Mouse (Mus musculus): ENCODE results near the gene Phf10. TPM values are rescaled to one million over a fixed set of nuclear protein-coding genes. Genes with fewer than 3 reads are reported as not detected.
A peak's percentile ranks its signal among the peaks of the same experiment; 100 is the strongest.
"Not testable (repeated sequence)": the region's sequence is repeated elsewhere in the genome, so short reads cannot be mapped to it uniquely, and the experiment has no call there.

The Phf10 gene
- polyA plus RNA-seq (2016; fragmentation: Nextera tagmentation; extraction: Ambion mirVana), result 28.5 and 28.6 TPM in 2 replicates

DNA sequence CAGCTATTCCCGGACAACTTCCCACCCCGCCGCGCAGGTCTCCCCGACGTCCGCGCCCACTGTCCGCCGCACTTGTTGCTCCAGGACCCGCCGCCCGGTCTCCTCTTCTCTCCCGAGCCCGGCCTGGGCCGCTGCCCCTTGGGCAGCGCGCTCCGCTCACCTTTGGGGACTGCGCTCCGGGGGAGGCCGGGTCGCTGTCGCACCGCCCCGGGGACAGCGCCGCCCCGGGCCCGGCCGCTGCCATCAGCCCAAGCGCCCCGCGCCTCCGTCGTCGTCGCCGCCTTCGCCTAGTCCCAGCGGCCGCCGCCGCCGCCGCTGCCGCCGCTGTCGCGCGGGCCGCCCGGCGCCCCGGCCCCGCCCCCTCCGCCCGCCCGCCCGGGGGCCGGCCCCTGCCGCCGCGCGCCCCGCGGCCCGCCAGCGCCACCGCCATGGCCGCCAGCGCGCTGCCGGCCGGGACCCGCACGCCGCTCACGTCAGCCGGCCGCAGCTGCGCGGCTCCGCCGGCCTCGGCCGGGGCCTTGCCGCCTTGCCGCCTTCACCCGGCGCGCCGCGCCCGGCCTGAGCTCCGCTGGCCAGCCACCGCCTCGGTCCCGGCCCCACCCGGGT lies at the start of gene Phf10:
Phf10 (minus strand) TSS at position 323 of the 606 bp plus-strand sequence.
- H3K27me3 ChIP-seq (replicated peaks); H3K4me1 ChIP-seq (replicated peaks); H3K9me3 ChIP-seq (replicated peaks); H3K36me3 ChIP-seq: not testable (repeated sequence)
- H3K27ac ChIP-seq (ENCODE audit: poor library complexity, severe bottlenecking), result peak within 1 kb of the TSS; percentile 78
- 2% methylated on average over 46 of the region's 100 CpGs for WGBS
- peak within 1 kb of the TSS; percentile 81 for H3K4me3 ChIP-seq
- ATAC-seq (ENCODE audit: insufficient number of reproducible peaks, low FRiP score), result peak; percentile 88
- peak within 1 kb of the TSS; percentile 95 for H3K4me2 ChIP-seq
- H3K9ac ChIP-seq, result peak within 1 kb of the TSS; percentile 91

DNA sequence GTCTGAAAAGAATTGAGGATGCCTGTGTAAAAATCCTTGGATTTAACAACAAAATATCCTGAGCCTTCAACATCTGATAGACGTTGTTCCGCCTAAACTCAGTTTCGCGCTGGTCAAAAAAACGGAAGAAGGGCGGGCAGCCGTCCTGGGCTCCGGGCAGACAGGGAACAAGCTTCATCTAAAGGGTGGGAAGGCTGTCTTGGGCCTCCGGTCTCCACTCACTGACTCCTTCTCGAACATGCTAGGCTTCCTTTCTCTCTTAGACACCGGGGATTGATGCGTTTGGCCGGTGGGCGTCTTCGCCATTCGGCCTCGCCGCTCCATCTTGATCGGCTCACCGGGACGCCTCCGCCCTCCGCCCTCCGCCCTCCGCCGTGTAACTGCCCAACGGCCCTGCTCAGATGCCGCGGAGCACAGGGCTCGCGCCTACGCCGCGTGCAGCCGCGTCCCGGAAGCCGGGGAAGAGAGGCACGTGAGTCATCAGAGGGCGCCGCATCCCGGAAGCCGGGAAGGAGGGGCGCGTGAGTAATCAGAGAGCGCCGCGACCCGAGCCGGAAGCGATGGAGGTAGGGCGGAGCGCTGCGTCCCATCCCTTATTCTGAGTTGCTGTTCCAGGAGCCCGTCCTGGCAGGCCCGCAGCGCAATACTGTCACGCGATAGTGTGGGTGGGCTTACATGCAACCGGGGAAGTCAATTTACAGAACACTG lies 48.8 kb upstream of the Phf10 start, which contains the start of gene Gm3435:
Gm3435 (plus strand) TSS at position 471 of the 708 bp plus-strand sequence.
- H3K9ac ChIP-seq; H3K27me3 ChIP-seq (replicated peaks); H3K27ac ChIP-seq (ENCODE audit: poor library complexity, severe bottlenecking); H3K9me3 ChIP-seq (replicated peaks); H3K36me3 ChIP-seq; H3K4me1 ChIP-seq (replicated peaks); H3K4me2 ChIP-seq; H3K4me3 ChIP-seq: not testable (repeated sequence)
- ATAC-seq (ENCODE audit: insufficient number of reproducible peaks, low FRiP score), result peak; percentile 97
- no CpG with 5 or more reads among the region's 60 CpGs for WGBS

DNA sequence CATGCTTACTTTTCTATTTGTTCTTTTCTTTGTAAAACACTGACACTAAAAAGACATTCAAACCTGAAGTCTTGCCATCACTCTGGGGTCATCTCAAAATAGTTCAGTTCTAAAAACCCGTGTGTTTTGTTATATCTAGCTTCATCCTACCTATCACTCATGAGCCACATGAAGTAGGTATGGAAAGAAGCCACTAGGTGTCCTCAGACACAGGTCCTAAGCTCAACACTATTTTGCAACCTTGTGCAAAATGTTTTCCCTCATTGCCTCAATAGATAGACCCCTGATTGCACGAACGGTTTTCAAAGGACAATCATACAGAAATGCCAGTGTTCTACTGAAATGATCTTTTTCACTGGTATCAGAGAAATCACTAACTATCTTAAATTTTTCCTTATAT lies 48.0 kb upstream of the Phf10 start:
- not testable (repeated sequence) for H3K4me3 ChIP-seq; H3K27me3 ChIP-seq (replicated peaks); H3K36me3 ChIP-seq; H3K9me3 ChIP-seq (replicated peaks); H3K4me1 ChIP-seq (replicated peaks); H3K4me2 ChIP-seq; H3K27ac ChIP-seq (ENCODE audit: poor library complexity, severe bottlenecking); H3K9ac ChIP-seq
- 0 out of 2 replicates have a peak, but pooled peaks have one; percentile 34 for ATAC-seq (ENCODE audit: insufficient number of reproducible peaks, low FRiP score)
- WGBS, result no CpG with 5 or more reads among the region's 3 CpGs

DNA sequence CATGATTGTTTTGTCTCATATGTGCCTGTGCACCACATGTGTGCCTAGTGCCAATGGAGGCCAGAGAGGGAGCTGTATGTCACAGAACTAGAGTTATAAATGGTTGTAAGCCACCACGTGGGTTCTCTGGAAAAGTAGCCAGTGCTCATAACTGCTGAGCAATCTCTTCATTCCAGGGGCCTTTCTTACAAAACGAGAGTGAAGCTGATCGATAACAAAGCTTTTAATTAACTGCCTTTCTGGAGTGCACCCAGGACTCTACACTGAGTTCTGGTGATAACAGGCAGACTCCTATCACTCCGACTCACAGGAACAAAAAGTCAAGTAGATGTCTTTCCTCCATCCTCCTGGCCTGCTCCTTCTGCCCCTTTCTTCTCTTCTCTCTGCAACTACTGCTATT lies 39.0 kb upstream of the Phf10 start:
- H3K27ac ChIP-seq (ENCODE audit: poor library complexity, severe bottlenecking); H3K27me3 ChIP-seq (replicated peaks); H3K9me3 ChIP-seq (replicated peaks); H3K9ac ChIP-seq; H3K36me3 ChIP-seq; H3K4me1 ChIP-seq (replicated peaks); H3K4me2 ChIP-seq; H3K4me3 ChIP-seq: not testable (repeated sequence)
- 0 out of 2 replicates have a peak, but pooled peaks have one; percentile 4 for ATAC-seq (ENCODE audit: insufficient number of reproducible peaks, low FRiP score)
- WGBS, result no CpG with 5 or more reads among the region's 4 CpGs

DNA sequence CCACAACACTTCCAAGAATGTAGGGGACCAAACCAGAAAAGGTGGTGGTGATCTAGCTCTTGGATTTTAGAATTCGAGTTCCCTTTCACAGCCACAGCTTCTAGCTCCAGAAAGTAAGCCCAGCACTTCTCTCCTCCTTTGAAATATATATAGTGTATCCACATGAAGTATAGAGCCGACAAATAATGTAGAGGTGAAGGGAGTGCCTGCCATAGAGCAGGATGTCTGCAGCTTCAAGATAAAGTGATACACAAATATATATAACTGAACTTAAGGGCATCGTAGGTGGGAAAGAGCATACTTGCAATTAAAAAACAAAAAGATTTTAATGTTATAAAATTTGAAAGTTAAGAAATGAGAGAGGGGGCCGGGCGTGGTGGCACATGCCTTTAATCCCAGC lies 33.1 kb upstream of the Phf10 start:
- not testable (repeated sequence) for H3K27ac ChIP-seq (ENCODE audit: poor library complexity, severe bottlenecking); H3K9ac ChIP-seq; H3K4me2 ChIP-seq; H3K27me3 ChIP-seq (replicated peaks); H3K4me1 ChIP-seq (replicated peaks); H3K9me3 ChIP-seq (replicated peaks); ATAC-seq (ENCODE audit: insufficient number of reproducible peaks, low FRiP score); H3K4me3 ChIP-seq; H3K36me3 ChIP-seq
- no CpG with 5 or more reads among the region's 5 CpGs for WGBS

DNA sequence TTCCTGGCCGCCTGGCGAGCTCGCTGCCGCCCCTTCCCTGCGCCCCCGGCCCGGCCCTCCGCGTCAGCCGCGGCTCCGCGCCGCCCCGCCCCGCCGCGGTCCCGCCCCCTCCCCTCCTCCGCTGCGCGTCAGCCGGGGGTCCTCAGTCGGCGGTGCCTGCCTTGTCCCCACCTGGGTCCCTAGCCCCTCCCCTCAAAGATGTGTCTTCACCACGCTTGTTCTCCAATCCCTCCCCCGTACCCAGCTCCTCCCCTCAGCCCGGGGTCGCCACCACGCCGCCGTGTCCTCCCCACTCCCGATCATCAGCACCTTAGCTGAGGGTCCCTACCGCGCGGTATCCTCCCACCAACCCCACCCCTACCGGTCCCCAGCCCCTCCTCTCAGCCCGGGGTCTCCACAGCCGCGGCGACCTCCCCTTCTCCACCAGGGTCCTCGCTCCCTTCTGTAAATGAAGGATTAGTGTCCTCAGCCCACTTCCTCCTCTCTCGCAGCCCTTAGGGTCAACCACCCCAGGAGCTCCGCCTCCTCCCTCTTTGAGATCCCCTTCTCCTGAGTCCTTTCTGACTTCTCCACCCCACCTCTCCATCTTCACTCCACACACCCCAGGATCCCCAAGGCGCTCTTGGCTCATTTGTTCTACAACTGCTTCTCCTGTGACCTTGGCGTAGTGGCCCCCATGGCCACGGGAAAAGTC lies 32.2 kb upstream of the Phf10 start:
- not testable (repeated sequence) for H3K36me3 ChIP-seq; H3K4me1 ChIP-seq (replicated peaks); H3K4me3 ChIP-seq; H3K27me3 ChIP-seq (replicated peaks); H3K4me2 ChIP-seq; H3K9ac ChIP-seq; H3K9me3 ChIP-seq (replicated peaks); H3K27ac ChIP-seq (ENCODE audit: poor library complexity, severe bottlenecking)
- no CpG with 5 or more reads among the region's 47 CpGs for WGBS
- ATAC-seq (ENCODE audit: insufficient number of reproducible peaks, low FRiP score), result peak; percentile 86

DNA sequence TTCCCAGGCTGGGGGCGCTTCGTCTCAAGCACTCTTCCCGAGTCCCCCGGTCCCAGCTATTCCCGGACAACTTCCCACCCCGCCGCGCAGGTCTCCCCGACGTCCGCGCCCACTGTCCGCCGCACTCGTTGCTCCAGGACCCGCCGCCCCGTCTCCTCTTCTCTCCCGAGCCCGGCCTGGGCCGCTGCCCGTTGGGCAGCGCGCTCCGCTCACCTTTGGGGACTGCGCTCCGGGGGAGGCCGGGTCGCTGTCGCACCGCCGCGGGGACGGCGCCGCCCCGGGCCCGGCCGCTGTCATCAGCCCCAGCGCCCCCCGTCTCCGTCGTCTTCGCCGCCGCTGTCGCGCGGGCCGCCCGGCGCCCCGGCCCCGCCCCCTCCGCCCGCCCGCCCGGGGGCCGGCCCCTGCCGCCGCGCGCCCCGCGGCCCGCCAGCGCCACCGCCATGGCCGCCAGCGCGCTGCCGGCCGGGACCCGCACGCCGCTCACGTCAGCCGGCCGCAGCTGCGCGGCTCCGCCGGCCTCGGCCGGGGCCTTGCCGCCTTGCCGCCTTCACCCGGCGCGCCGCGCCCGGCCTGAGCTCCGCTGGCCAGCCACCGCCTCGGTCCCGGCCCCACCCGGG lies 31.6 kb upstream of the Phf10 start:
- H3K9me3 ChIP-seq (replicated peaks); H3K36me3 ChIP-seq; H3K9ac ChIP-seq; H3K4me3 ChIP-seq; H3K4me2 ChIP-seq; H3K4me1 ChIP-seq (replicated peaks); H3K27me3 ChIP-seq (replicated peaks); H3K27ac ChIP-seq (ENCODE audit: poor library complexity, severe bottlenecking): not testable (repeated sequence)
- no CpG with 5 or more reads among the region's 98 CpGs for WGBS
- ATAC-seq (ENCODE audit: insufficient number of reproducible peaks, low FRiP score), result peak; percentile 89

DNA sequence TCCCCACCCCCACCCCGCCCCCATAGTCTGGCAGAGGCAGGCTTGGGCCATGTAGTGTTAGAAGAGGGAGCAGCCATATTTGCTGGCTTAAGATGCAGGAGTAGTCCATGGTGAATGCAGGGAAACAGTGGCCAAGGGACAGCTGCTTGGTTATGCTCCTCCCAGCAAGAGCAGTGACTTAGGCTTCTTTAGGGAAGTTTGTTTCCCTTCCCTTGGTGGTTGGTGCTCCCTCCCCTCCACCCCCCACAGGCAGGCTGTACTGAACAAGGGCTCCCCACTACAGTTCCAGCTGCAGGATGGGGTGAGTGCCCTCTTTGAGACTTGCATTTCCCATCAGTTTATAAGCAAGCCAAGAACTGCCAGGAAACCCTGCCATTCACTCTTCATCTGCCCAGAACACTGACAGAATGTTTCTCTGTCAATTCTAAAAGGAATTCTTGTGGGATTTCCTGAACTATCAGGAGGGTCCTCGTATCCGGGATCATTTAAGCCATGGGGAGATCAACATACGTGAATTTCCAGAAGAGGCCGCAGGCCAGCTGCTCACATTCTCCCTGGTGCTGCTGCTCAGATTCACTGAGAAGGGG lies 29.1 kb upstream of the Phf10 start:
- not testable (repeated sequence) for ATAC-seq (ENCODE audit: insufficient number of reproducible peaks, low FRiP score)
- 79% methylated on average over 4 of the region's 5 CpGs for WGBS

DNA sequence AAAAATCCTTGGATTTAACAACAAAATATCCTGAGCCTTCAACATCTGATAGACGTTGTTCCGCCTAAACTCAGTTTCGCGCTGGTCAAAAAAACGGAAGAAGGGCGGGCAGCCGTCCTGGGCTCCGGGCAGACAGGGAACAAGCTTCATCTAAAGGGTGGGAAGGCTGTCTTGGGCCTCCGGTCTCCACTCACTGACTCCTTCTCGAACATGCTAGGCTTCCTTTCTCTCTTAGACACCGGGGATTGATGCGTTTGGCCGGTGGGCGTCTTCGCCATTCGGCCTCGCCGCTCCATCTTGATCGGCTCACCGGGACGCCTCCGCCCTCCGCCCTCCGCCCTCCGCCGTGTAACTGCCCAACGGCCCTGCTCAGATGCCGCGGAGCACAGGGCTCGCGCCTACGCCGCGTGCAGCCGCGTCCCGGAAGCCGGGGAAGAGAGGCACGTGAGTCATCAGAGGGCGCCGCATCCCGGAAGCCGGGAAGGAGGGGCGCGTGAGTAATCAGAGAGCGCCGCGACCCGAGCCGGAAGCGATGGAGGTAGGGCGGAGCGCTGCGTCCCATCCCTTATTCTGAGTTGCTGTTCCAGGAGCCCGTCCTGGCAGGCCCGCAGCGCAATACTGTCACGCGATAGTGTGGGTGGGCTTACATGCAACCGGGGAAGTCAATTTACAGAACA lies 17.4 kb upstream of the Phf10 start, which contains the start of the genes 9030025P20Rik and Gm3417:
9030025P20Rik (plus strand) TSS at position 107 of the 677 bp plus-strand sequence.
Gm3417 (minus strand) TSS at position 429 of the 677 bp plus-strand sequence.
- peak; percentile 99 for ATAC-seq (ENCODE audit: insufficient number of reproducible peaks, low FRiP score)
- not testable (repeated sequence) for H3K4me2 ChIP-seq; H3K9me3 ChIP-seq (replicated peaks); H3K27me3 ChIP-seq (replicated peaks); H3K9ac ChIP-seq; H3K4me3 ChIP-seq; H3K36me3 ChIP-seq; H3K4me1 ChIP-seq (replicated peaks); H3K27ac ChIP-seq (ENCODE audit: poor library complexity, severe bottlenecking)
- no CpG with 5 or more reads among the region's 60 CpGs for WGBS

More for the DNA sequence above, 29.1 kb upstream of the Phf10 start:
- not testable (repeated sequence) for H3K27me3 ChIP-seq (replicated peaks); H3K4me3 ChIP-seq; H3K9me3 ChIP-seq (replicated peaks); H3K4me2 ChIP-seq; H3K27ac ChIP-seq (ENCODE audit: poor library complexity, severe bottlenecking); H3K4me1 ChIP-seq (replicated peaks); H3K9ac ChIP-seq; H3K36me3 ChIP-seq

DNA sequence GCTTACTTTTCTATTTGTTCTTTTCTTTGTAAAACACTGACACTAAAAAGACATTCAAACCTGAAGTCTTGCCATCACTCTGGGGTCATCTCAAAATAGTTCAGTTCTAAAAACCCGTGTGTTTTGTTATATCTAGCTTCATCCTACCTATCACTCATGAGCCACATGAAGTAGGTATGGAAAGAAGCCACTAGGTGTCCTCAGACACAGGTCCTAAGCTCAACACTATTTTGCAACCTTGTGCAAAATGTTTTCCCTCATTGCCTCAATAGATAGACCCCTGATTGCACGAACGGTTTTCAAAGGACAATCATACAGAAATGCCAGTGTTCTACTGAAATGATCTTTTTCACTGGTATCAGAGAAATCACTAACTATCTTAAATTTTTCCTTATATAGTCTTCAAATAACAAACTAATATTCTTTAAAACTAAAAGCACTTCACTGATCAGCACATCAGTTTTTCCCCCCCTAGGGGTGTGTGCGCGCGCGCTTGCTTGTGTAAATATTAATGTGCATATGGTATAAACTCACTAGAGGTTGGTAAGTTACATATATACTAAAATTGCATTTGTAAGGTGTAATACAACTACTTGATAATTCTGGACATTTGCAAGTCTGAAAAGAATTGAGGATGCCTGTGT lies 16.8 kb upstream of the Phf10 start:
- H3K4me2 ChIP-seq; H3K9ac ChIP-seq; ATAC-seq (ENCODE audit: insufficient number of reproducible peaks, low FRiP score); H3K4me1 ChIP-seq (replicated peaks); H3K9me3 ChIP-seq (replicated peaks); H3K27ac ChIP-seq (ENCODE audit: poor library complexity, severe bottlenecking); H3K27me3 ChIP-seq (replicated peaks); H3K4me3 ChIP-seq; H3K36me3 ChIP-seq: not testable (repeated sequence)
- 2% methylated on average over 4 of the region's 7 CpGs for WGBS

Data from heart, embryonic 12.5 days (tissue).